Mouse (Mus musculus) spleen, adult 2 months (tissue): ENCODE measurements at regions not wholly inside any gene's neighbourhood (a gene's known extent, or its start where the extent isn't known, plus 50 kb on each side); places are given as distances from the start of the nearest gene placed in this dataset.

Source experiments
- DNase-seq, 2 experiments: peaks; one replicate each; pipeline versions ENCODE4 v3.0.0 to v3.0.0-alpha.2; 2012 to 2021; ENCODE audit warnings: low spot score in 2 of 2, low read depth in 1 of 2
- H3K27ac ChIP-seq: fragments of 200-500 bp; 2 replicates; pipeline ENCODE4 v1.5.1; 2012; ENCODE audit warnings: low read length, inconsistent platforms; ENCODE audit not compliant: insufficient read depth
- H3K27me3 ChIP-seq: fragments of 200-500 bp; 2 replicates; pipeline ENCODE4 v1.6.1; 2012; ENCODE audit warnings: mild to moderate bottlenecking, moderate library complexity, low read length, inconsistent platforms; ENCODE audit not compliant: control insufficient read depth, insufficient read depth
- H3K36me3 ChIP-seq: fragments of 200-500 bp; 2 replicates; pipeline ENCODE4 v1.6.1; 2012; ENCODE audit warnings: mild to moderate bottlenecking, low read length, inconsistent platforms; ENCODE audit not compliant: control insufficient read depth, insufficient read depth
- H3K4me1 ChIP-seq: fragments of 200-500 bp; 2 replicates; pipeline ENCODE4 v1.6.1; 2011; ENCODE audit warnings: inconsistent platforms; ENCODE audit not compliant: control insufficient read depth, insufficient read depth, insufficient read length
- H3K4me3 ChIP-seq: fragments of 200-500 bp; 2 replicates; pipeline ENCODE4 v1.5.1; 2011; ENCODE audit warnings: mild to moderate bottlenecking, inconsistent platforms; ENCODE audit not compliant: insufficient read depth, insufficient read length; ENCODE audit errors: extremely low read depth
- CTCF ChIP-seq: fragments of 200-500 bp; IDR thresholded peaks from 2 replicates; pipeline ENCODE4 v1.5.1; 2011; ENCODE audit warnings: mild to moderate bottlenecking, inconsistent platforms; ENCODE audit not compliant: insufficient read depth, insufficient read length, insufficient replicate concordance; ENCODE audit errors: extremely low read depth
- POLR2A ChIP-seq: fragments of 200-500 bp; IDR thresholded peaks from 2 replicates; pipeline ENCODE4 v1.6.1; 2011; ENCODE audit warnings: low read depth, low read length, inconsistent platforms
- WGBS: fragments of 180-500 bp; shearing (Covaris S2); methylation state at CpG from one replicate; pipeline ENCODE4 v1.1.7; 2018; 5-methylcytosine and 5-hydroxymethylcytosine counted together

DNA sequence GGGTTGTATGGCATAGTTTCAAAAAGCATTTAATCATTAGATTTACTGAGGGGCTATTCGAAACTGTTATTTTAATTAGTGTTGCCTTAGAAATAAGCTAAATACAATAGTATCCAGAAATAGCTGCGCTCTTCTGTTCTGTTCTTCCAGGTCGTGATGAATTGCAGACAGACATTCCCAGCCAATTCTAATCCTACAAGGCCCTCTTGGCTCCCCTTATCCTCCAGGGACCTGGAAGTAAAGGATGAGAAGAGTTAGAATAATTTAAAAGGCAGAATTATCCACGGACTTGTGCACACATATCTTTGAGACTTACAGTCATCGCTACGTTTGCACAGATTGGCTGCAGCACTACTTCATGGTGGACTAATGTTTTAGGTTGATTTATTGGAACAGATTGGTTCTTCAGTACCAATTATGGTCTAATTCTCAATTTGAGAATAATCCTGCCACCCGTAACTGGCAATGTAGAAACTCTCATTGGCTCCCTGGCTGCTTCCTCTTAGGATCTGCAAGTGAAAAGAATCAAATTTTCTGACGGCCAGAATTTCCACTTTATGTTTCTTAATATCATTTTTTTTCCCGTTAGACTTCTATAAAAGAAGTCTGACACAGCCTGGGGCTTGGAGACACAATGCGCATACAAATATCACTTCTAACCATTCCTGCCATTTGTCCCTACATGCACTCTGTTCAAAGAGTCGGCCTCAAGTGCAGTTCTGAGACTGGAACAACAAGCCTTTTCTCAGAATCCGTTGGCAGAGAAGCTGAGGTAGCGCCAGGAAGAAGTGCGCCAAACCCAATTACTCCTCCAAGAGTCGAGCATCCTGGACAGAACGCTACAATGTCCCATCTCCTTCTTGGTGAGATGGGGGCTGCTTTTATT is 225.4 kb downstream of the Dusp6 start:
- DNase-seq = no peak
- no peak overlapping the region for H3K4me3 ChIP-seq
- H3K4me1 ChIP-seq = no peaks in the 10 kb centered on the region
- no peak for TF ChIP-seq CTCF
- TF ChIP-seq POLR2A = no peak
- no peaks in the 10 kb centered on the region for H3K36me3 ChIP-seq
- no peak overlapping the region for H3K27ac ChIP-seq
- no peaks in the 10 kb centered on the region for H3K27me3 ChIP-seq
- WGBS = 90% methylated on average over 16 of the region's 16 CpGs

DNA sequence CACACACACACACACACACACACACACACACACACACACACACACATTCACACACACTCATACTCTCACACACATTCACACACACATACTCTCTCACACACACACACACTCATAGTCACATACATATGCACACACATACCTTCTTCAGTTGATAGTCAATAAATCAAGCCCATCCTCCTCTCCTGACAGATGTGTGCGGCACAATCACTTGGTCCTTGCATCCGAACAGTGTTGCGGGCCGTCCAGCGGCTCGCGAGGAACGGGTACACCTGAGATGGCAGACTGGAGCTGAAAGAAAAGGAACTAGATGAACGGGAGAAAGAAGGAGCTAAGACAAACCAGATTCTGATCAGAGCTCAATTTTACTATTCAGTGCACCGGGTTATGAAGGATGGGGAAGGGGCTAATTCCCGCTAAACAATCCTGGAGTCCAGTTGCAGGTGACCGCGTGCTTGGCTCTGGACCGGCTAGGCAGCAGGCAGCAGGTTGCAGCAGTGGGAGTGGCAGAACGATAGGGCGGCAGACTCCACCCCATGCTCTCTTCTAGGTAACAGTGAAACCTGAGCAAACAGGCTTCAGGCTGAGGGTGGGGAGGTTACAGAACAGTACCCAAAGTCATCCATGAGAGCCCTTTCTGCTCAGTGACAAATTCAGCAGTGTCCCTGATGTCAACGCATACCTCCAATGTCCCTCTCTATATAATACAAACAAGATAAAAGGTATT is 247.8 kb downstream of the Csl start:
- WGBS = 92% methylated on average over 17 of the region's 17 CpGs
- no peaks in the 10 kb centered on the region for H3K4me1 ChIP-seq
- TF ChIP-seq POLR2A (no peak), CTCF (no peak)

DNA sequence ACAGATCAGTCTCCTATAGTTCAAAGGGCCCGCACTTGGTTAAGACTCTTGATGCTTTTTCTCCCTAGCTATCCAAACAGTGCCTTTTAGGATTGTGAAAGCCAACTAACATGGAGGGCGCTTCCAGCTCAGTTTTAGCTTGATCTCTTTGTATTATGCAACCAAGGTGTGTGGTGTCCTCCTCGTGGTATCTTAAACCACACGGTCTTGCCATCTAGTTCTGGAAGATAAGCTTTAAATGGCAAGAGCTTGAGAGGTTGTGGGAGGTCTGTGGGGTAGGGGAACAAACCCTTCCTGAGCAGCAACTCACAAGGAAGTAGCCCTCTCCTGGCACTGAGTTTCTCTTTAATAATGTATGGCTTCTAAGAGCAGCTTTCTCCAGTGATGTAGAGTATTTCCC is 241.5 kb downstream of the Csl start:
- Histone ChIP-seq H3K27me3 (no peaks in the 10 kb centered on the region; the same call in 1 of the 2 replicates), H3K27ac (no peak overlapping the region), H3K4me1 (no peaks in the 10 kb centered on the region), H3K36me3 (no peaks in the 10 kb centered on the region), H3K4me3 (no peak overlapping the region)
- 52% methylated on average over 4 of the region's 4 CpGs for WGBS
- no peak for DNase-seq
- no peak for TF ChIP-seq POLR2A
- TF ChIP-seq CTCF = no peak

More for the DNA sequence above, 247.8 kb downstream of the Csl start:
- no peaks in the 10 kb centered on the region for H3K27me3 ChIP-seq
- DNase-seq = no peak
- no peak overlapping the region for H3K27ac ChIP-seq
- no peak overlapping the region for H3K4me3 ChIP-seq
- no peaks in the 10 kb centered on the region for H3K36me3 ChIP-seq

DNA sequence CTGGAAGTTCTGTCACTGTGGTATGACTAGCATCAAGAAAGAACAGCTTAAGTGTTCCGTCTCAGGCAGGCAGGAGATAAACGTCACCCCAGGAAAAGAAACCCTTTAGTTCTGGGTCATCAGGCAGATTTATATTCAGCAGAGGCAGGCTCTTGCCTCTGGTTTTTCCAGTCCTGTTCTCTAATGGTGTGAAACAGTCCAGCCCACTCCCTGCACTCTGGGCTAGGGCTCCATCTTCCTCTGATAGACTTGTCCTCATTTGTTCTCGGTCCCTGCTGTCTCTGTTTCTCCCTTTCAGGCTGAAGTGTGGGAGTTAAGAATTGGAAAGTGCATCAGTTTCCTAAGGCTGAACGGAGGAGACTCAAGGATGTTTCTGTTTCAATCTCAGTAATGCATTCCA is 240.0 kb downstream of the Csl start:
- WGBS = 86% methylated on average over 4 of the region's 4 CpGs
- no peak for TF ChIP-seq POLR2A
- no peak for TF ChIP-seq CTCF
- no peak for DNase-seq
- Histone ChIP-seq H3K27ac (no peak overlapping the region), H3K27me3 (no peaks in the 10 kb centered on the region; the same call in 1 of the 2 replicates), H3K4me1 (no peaks in the 10 kb centered on the region), H3K36me3 (no peaks in the 10 kb centered on the region), H3K4me3 (no peak overlapping the region)

DNA sequence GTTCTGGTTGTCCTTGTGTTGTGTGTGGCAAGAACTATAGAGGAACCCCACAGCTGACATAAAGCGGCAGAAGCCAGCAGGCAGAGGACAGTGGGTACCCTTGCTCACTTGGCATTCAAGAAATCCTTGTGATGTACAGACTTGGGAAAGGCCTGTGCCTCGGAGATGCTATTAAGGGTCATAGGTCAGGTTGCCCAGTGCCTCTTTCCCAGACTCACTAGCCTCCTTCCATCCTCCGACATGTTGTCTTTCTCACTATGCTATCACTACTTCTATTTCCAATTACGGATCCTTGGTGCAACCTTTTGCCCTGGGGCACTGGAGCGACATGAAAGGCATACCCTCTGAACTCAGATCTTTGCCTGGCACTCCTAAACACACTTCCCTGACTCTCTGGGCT is 235.6 kb downstream of the Csl start:
- H3K36me3 ChIP-seq = no peaks in the 10 kb centered on the region
- DNase-seq = no peak
- no peak for TF ChIP-seq CTCF
- TF ChIP-seq POLR2A = no peak
- H3K4me1 ChIP-seq = no peaks in the 10 kb centered on the region
- no peaks in the 10 kb centered on the region; the same call in 1 of the 2 replicates for H3K27me3 ChIP-seq
- no peak overlapping the region for H3K4me3 ChIP-seq
- 94% methylated on average over 5 of the region's 5 CpGs for WGBS
- no peak overlapping the region for H3K27ac ChIP-seq

DNA sequence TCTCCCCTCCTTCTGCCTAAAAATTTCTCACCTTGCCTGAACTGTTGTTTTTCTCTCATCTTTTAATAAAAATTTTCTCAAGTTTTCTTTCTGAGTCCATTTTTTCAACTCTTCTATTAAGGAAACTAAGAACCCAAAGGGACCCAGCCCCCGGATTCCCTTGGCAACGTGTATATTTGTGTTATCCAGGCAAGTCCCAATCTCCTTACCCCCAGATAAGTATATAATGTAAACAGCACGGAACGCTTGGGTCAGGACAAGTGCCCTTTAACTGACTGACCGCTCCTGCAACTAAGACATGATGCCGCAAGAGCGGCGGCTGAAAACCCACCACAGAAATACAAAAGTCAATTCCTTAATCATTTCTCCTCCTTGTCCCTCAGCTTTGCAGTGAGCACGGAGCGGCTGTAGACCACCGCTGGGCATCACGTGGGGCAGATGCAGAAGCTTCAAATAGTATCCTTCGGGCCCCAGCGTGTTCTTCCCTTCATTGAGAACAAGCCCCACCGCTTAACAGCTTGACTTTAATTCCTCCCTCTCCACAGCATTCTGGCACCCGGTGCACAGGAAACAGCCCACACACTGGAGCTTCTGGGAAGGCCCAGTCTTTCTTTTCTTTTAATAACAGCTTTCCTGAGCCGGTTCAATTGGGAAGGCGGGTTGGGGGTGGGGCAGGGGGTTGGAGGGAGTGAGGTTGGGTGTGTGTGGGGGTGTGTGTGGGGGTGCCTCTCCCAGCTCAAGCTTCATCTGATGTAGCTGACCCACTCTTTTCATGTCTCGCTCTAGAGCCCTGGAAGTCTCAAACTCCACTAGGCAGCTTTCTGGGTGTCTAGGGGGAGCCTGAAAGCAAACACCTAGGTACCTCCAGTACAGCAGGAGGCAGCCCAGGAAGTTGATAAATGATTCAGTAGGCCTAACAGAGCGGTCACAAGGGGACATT is 234.9 kb downstream of the Csl start:
- no peak for TF ChIP-seq CTCF
- TF ChIP-seq POLR2A = no peak
- WGBS = 72% methylated on average over 20 of the region's 20 CpGs

More for the DNA sequence above, 234.9 kb downstream of the Csl start:
- no peak for DNase-seq
- H3K36me3 ChIP-seq = no peaks in the 10 kb centered on the region
- H3K4me1 ChIP-seq = no peaks in the 10 kb centered on the region
- no peak overlapping the region for H3K27ac ChIP-seq
- no peaks in the 10 kb centered on the region; the same call in 1 of the 2 replicates for H3K27me3 ChIP-seq
- H3K4me3 ChIP-seq = no peak overlapping the region
